Mouse (Mus musculus) ovary, postnatal 10 days (tissue): ENCODE measurements around the gene Dtymk.

Experiments
- DNase-seq: peaks from one replicate; pipeline ENCODE4 v3.0.0; 2022; ENCODE audit warnings: low spot score

The Dtymk gene

DNA sequence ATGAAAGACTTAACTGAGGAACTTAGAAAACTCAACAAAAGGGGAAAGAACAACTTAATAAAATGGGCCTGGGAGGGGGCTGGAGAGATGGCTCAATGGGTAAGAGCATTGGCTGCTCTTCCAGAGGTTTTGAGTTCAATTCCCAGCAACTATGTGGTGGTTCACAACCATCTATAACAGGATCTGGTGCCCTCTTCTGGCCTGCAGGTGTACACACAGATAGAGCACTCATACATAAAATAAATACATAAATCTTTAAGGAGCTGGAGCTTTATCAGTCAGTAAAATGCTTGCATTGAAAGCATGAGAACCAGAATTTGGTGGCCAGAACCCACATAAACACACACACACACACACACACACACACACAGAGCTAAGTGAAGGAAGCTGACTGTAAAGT is 58.8 kb downstream of the Dtymk start:
- DNase-seq, result no peak
